Mouse (Mus musculus) liver, adult 2 months (tissue): Measurements from ENCODE around the gene G430095P16Rik.

ENCODE experiments used
- CTCF ChIP-seq: fragments of 200-500 bp; IDR thresholded peaks from 2 replicates; pipeline ENCODE4 v1.5.1; 2011; ENCODE audit warnings: low read depth, low read length, control low read depth
- POLR2A ChIP-seq: fragments of 200-500 bp; IDR thresholded peaks from 2 replicates; pipeline ENCODE4 v1.6.1; 2011; ENCODE audit warnings: low read length, control low read depth; ENCODE audit not compliant: insufficient read depth; ENCODE audit errors: extremely low read depth

DNA sequence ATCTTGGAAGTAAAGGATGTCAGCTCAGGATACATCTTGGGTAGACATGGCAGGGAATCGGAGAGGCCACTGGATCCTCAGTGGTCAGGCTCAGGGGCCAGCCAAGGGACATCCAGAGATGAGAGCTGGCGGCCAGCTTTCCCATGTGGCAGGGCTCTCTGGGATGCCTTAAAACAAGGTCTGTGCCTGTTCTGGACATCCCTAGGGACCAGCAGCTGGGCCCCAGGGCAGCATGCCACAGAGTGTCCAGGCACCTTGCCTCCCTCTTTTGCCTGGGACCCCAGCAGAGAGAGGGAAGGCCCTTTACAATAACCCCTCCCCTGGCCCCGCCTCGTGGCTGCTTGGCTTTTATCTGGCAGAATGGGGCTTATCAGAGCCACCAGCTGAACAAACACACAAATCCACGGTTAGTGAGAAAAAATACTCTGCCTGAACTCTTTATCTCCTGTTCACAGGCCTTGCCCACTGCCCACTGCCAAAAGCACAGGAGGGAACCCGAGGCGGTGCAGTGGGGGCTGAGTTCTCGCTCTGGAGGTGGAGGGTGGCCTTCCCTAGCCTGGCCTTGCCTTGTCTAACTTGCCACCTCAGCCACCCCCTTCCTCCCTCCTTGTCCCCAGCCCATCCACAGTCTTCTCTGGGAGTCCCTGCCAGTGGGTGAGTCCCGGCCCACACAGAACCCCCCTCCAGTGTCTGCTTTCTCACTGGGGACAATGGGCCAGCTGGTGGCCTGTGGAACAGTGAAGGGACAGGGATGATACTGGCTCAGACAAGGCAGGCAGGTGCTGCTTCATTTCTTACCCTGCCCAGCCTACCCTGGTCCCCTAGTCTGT lies 7.9 kb downstream of the G430095P16Rik start:
- TF ChIP-seq POLR2A: no peak
- TF ChIP-seq CTCF: no peak
